Mouse (Mus musculus): ENCODE data around the gene Ccdc3. TPM values are rescaled to one million over a fixed set of nuclear protein-coding genes. Genes with fewer than 3 reads are reported as not detected.

The Ccdc3 gene
- polyA plus RNA-seq, 1 experiment, result 0.96 TPM

- no peaks in the 10 kb centered on the region for H3K27me3 ChIP-seq (ENCODE audit: control insufficient read depth, insufficient read depth, low read length)
- DNase-seq (ENCODE audit: low read depth in 1 of 2, low spot score in 2 of 2), result no peak
- 85% methylated on average over 3 of the region's 3 CpGs for WGBS
Measured at GRCm38 (mm10) chr2:5258250-5258649, 120.7 kb downstream of the Ccdc3 start.

DNA sequence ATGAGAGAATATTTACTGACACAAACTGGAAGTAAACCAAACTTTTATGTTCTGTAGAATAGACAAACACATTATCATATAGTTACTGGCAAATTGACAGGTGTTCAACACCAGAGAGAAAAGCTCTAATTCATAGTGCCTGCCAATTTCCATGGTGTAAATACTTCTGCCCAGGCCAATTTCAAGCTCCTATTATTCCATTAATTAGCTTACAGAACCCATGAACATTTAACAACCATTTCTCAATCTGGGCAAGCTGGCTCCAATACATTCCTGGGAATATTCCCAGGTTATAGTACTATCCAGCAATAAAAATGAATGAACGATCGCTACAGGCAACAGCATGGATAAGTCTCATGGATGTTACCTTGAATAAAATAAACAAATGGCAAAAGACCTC lies 124.7 kb downstream of the Ccdc3 start:
- H3K36me3 ChIP-seq (ENCODE audit: control insufficient read depth, insufficient read depth, low read length), result no peaks in the 10 kb centered on the region
- no peak overlapping the region for H3K4me3 ChIP-seq (ENCODE audit: extremely low read depth, insufficient read depth, insufficient read length)
- WGBS, result 96% methylated on average over 2 of the region's 2 CpGs
- H3K4me1 ChIP-seq (ENCODE audit: control insufficient read depth, insufficient read depth, insufficient read length), result peaks cover 2% of the 10 kb centered on the region; the same call in 1 of the 2 replicates
- H3K27me3 ChIP-seq (ENCODE audit: control insufficient read depth, insufficient read depth, low read length), result no peaks in the 10 kb centered on the region
- no peak overlapping the region for H3K27ac ChIP-seq (ENCODE audit: insufficient read depth, low read length)
- no peak for DNase-seq (ENCODE audit: low read depth in 1 of 2, low spot score in 2 of 2)
- TF ChIP-seq CTCF (IDR thresholded peaks at IDR 0.05; ENCODE audit: extremely low read depth, insufficient read depth, insufficient read length, insufficient replicate concordance), result no peak
- no peak for TF ChIP-seq POLR2A (IDR thresholded peaks at IDR 0.05; ENCODE audit: low read depth, low read length)

More at GRCm38 (mm10) chr2:5258250-5258649, 120.7 kb downstream of the Ccdc3 start:
- Histone ChIP-seq H3K4me1 (ENCODE audit: control insufficient read depth, insufficient read depth, insufficient read length) (peaks cover 2% of the 10 kb centered on the region; the same call in 1 of the 2 replicates), H3K27ac (ENCODE audit: insufficient read depth, low read length) (no peak overlapping the region), H3K4me3 (ENCODE audit: extremely low read depth, insufficient read depth, insufficient read length) (no peak overlapping the region), H3K36me3 (ENCODE audit: control insufficient read depth, insufficient read depth, low read length) (no peaks in the 10 kb centered on the region)
- TF ChIP-seq POLR2A (IDR thresholded peaks at IDR 0.05; ENCODE audit: low read depth, low read length) (no peak), CTCF (IDR thresholded peaks at IDR 0.05; ENCODE audit: extremely low read depth, insufficient read depth, insufficient read length, insufficient replicate concordance) (no peak)

GRCm38 (mm10) chr2:5267980-5268379 lies 130.4 kb downstream of the Ccdc3 start:
- 92% methylated on average over 2 of the region's 2 CpGs for WGBS
- H3K36me3 ChIP-seq (ENCODE audit: control insufficient read depth, insufficient read depth, low read length), result no peaks in the 10 kb centered on the region
- no peak for DNase-seq (ENCODE audit: low read depth in 1 of 2, low spot score in 2 of 2)
- no peak overlapping the region for H3K27ac ChIP-seq (ENCODE audit: insufficient read depth, low read length)
- H3K4me1 ChIP-seq (ENCODE audit: control insufficient read depth, insufficient read depth, insufficient read length), result no peaks in the 10 kb centered on the region
- TF ChIP-seq CTCF (IDR thresholded peaks at IDR 0.05; ENCODE audit: extremely low read depth, insufficient read depth, insufficient read length, insufficient replicate concordance) (no peak), POLR2A (IDR thresholded peaks at IDR 0.05; ENCODE audit: low read depth, low read length) (no peak)
- no peaks in the 10 kb centered on the region for H3K27me3 ChIP-seq (ENCODE audit: control insufficient read depth, insufficient read depth, low read length)
- H3K4me3 ChIP-seq (ENCODE audit: extremely low read depth, insufficient read depth, insufficient read length), result no peak overlapping the region

Other genes starting within 250 kb of the Ccdc3 start
- gene Phyh, start 218.8 kb upstream of the Ccdc3 start, polyA plus RNA-seq (2012; rRNA removed), result 14.9 and 15.3 TPM in 2 replicates
- not detected in 2 replicates for gene Ucma, start 161.7 kb upstream of the Ccdc3 start, polyA plus RNA-seq (2012; rRNA removed)
- gene Mcm10, start 125.0 kb upstream of the Ccdc3 start, polyA plus RNA-seq (2012; rRNA removed), result 4.1 and 4.8 TPM in 2 replicates
- gene Optn, start 73.7 kb upstream of the Ccdc3 start, polyA plus RNA-seq (2012; rRNA removed), result 2.7 and 3.0 TPM in 2 replicates